Mouse (Mus musculus) kidney, adult 2 months (tissue): ENCODE measurements around the gene Glis1. TPM values are rescaled to one million over a fixed set of nuclear protein-coding genes. Genes with fewer than 3 reads are reported as not detected.

Experiments
- DNase-seq: peaks from one replicate; pipeline ENCODE4 v3.0.0; 2021
- H3K27ac ChIP-seq: fragments of 200-500 bp; 2 replicates; pipeline ENCODE4 v1.5.1; 2012; ENCODE audit warnings: low read depth, low read length, control low read depth, inconsistent platforms; ENCODE audit not compliant: insufficient read depth
- H3K27me3 ChIP-seq: fragments of 200-500 bp; replicated peaks from 2 replicates; pipeline ENCODE4 v1.6.1; 2012; ENCODE audit warnings: mild to moderate bottlenecking, moderate library complexity, low read length, inconsistent platforms; ENCODE audit not compliant: control insufficient read depth, insufficient read depth
- H3K36me3 ChIP-seq: fragments of 200-500 bp; 2 replicates; pipeline ENCODE4 v1.6.1; 2012; ENCODE audit warnings: mild to moderate bottlenecking, moderate library complexity, low read length, inconsistent platforms; ENCODE audit not compliant: control insufficient read depth, insufficient read depth
- H3K4me1 ChIP-seq: fragments of 200-500 bp; 2 replicates; pipeline ENCODE4 v1.6.1; 2011; ENCODE audit warnings: low read length; ENCODE audit not compliant: control insufficient read depth, insufficient read depth
- H3K4me3 ChIP-seq: fragments of 200-500 bp; 2 replicates; pipeline ENCODE4 v1.5.1; 2011; ENCODE audit warnings: mild to moderate bottlenecking, low read depth, low read length, control low read depth; ENCODE audit not compliant: insufficient read depth
- CTCF ChIP-seq: fragments of 200-500 bp; conservative IDR thresholded peaks from 2 replicates; pipeline ENCODE4 v1.5.1; 2011; ENCODE audit warnings: low read depth, mild to moderate bottlenecking, control low read depth, low read length, moderate library complexity, mixed read lengths; ENCODE audit not compliant: insufficient read depth, insufficient read length
- POLR2A ChIP-seq: fragments of 200-500 bp; IDR thresholded peaks from one replicate; pipeline ENCODE4 v1.6.1; 2011; ENCODE audit warnings: low read depth, low read length, control low read depth
- WGBS: fragments of 180-500 bp; shearing (Covaris S2); methylation state at CpG from one replicate; pipeline ENCODE4 v1.1.7; 2018; 5-methylcytosine and 5-hydroxymethylcytosine counted together
- polyA plus RNA-seq: library from polyadenylated mRNA; depleted of rRNA; stranded (reverse); fragments of >200 nt; gene quantifications from 2 replicates; pipeline ENCODE4 v1.2.3, GENCODE M21; 2012; rRNA removed

Gene Glis1
- 15.2 and 19.7 TPM in 2 replicates for polyA plus RNA-seq

- Histone ChIP-seq H3K27ac (peak within 1 kb of the TSS; percentile 73), H3K4me3 (peak within 1 kb of the TSS; percentile 78), H3K36me3 (no peaks in the 10 kb centered on the region), H3K27me3 (no peaks in the 10 kb centered on the region), H3K4me1 (peaks cover 9% of the 10 kb centered on the region; the same call in 1 of the 2 replicates)
- peak; percentile 93 for DNase-seq
- under 1% methylated on average over 103 of the region's 112 CpGs for WGBS
- TF ChIP-seq POLR2A (no peak), CTCF (no peak)
Observed at GRCm38 (mm10) chr4:107434356-107435237, at the start of gene Glis1. Gene Glis1, plus strand, starts transcription at chr4:107434591.

- peaks cover 2% of the 10 kb centered on the region; the same call in 1 of the 2 replicates for H3K4me1 ChIP-seq
- TF ChIP-seq CTCF (no peak), POLR2A (no peak)
- no peak overlapping the region for H3K27ac ChIP-seq
- no peaks in the 10 kb centered on the region for H3K36me3 ChIP-seq
- H3K4me3 ChIP-seq = no peak overlapping the region
- DNase-seq = peak; percentile 78
- 75% methylated on average over 4 of the region's 4 CpGs for WGBS
- no peaks in the 10 kb centered on the region for H3K27me3 ChIP-seq
Observed at GRCm38 (mm10) chr4:107387038-107387437, 47.4 kb upstream of the Glis1 start.

GRCm38 (mm10) chr4:107387465-107387864 is 46.9 kb upstream of the Glis1 start:
- no peak for DNase-seq
- no peaks in the 10 kb centered on the region for H3K36me3 ChIP-seq
- no peak for TF ChIP-seq CTCF
- WGBS = 77% methylated on average over 8 of the region's 8 CpGs
- no peak overlapping the region for H3K4me3 ChIP-seq
- H3K27ac ChIP-seq = no peak overlapping the region
- no peaks in the 10 kb centered on the region for H3K27me3 ChIP-seq
- peaks cover 2% of the 10 kb centered on the region; the same call in 1 of the 2 replicates for H3K4me1 ChIP-seq

GRCm38 (mm10) chr4:107388291-107388690 is 46.1 kb upstream of the Glis1 start:
- H3K4me3 ChIP-seq = no peak overlapping the region
- peak; percentile 82 for DNase-seq
- no peaks in the 10 kb centered on the region for H3K36me3 ChIP-seq
- TF ChIP-seq POLR2A = no peak
- TF ChIP-seq CTCF = no peak
- WGBS = 64% methylated on average over 2 of the region's 2 CpGs
- H3K27me3 ChIP-seq = no peaks in the 10 kb centered on the region
- H3K27ac ChIP-seq = no peak overlapping the region
- H3K4me1 ChIP-seq = peaks cover 2% of the 10 kb centered on the region; the same call in 1 of the 2 replicates

GRCm38 (mm10) chr4:107389345-107389744 is 45.0 kb upstream of the Glis1 start:
- Histone ChIP-seq H3K4me3 (no peak overlapping the region), H3K27me3 (no peaks in the 10 kb centered on the region), H3K27ac (no peak overlapping the region), H3K4me1 (peaks cover 2% of the 10 kb centered on the region; the same call in 1 of the 2 replicates), H3K36me3 (no peaks in the 10 kb centered on the region)
- 98% methylated on average over 3 of the region's 3 CpGs for WGBS
- TF ChIP-seq CTCF = no peak
- TF ChIP-seq POLR2A = no peak
- no peak for DNase-seq

GRCm38 (mm10) chr4:107393771-107394170 is 40.6 kb upstream of the Glis1 start:
- H3K4me1 ChIP-seq = no peaks in the 10 kb centered on the region; the same call in 1 of the 2 replicates
- DNase-seq = no peak
- H3K4me3 ChIP-seq = no peak overlapping the region
- TF ChIP-seq CTCF (no peak), POLR2A (no peak)
- no peaks in the 10 kb centered on the region for H3K36me3 ChIP-seq
- 63% methylated on average over 2 of the region's 2 CpGs for WGBS
- no peak overlapping the region for H3K27ac ChIP-seq
- no peaks in the 10 kb centered on the region for H3K27me3 ChIP-seq

- WGBS = 67% methylated on average over 4 of the region's 4 CpGs
- Histone ChIP-seq H3K27me3 (no peaks in the 10 kb centered on the region), H3K27ac (no peak overlapping the region), H3K36me3 (no peaks in the 10 kb centered on the region), H3K4me3 (no peak overlapping the region), H3K4me1 (no peaks in the 10 kb centered on the region)
- DNase-seq = no peak
- TF ChIP-seq POLR2A = no peak
- TF ChIP-seq CTCF = no peak
Observed at GRCm38 (mm10) chr4:107420202-107420601, 14.2 kb upstream of the Glis1 start.
